In genomic region chr5:124024677-124025076, GRCm38 (mm10) we compare ENCODE assay signal across 9 mouse cellular contexts. TPM values are rescaled to one million over a fixed set of nuclear protein-coding genes. Genes with fewer than 3 reads are reported as not detected.
DNase-seq lines count a peak whose midpoint lies in the region; ATAC-seq and TF ChIP-seq lines count a peak whose summit lies in the region.
"Had no signal": no experiment of that assay in that cellular context is flagged by ENCODE, and none has a peak within 500 bp of the region (broad histone marks: within the 10 kb centered on the region; RNA-seq: fewer than 3 reads in every experiment).

No protein-coding gene starts in this region.

- no peaks in the 10 kb centered on the region for H3K9me3 ChIP-seq in hindbrain, embryonic 16.5 days (ENCODE audit: control insufficient read depth, low read length)

- ATAC-seq in hindbrain, embryonic 16.5 days: peak; percentile 60

- H3K9ac ChIP-seq in hindbrain, embryonic 16.5 days (ENCODE audit: low read depth, low read length): no peak overlapping the region

- H3K4me1 ChIP-seq in hindbrain, embryonic 16.5 days (ENCODE audit: control insufficient read depth, insufficient read depth, low read depth, low read length): peaks cover 53% of the 10 kb centered on the region

- TF ChIP-seq CTCF in layer of hippocampus, adult 2 months (conservative IDR thresholded peaks at IDR 0.05): no peak

- no peak overlapping the region for H3K4me2 ChIP-seq in hindbrain, embryonic 16.5 days (ENCODE audit: low read length)

- no peak for DNase-seq in layer of hippocampus, adult 2 months (ENCODE audit: low spot score in 2 of 2)
- DNase-seq in layer of hippocampus, postnatal 10 days (ENCODE audit: low spot score in 2 of 2): no peak
- peak; percentile 86 for DNase-seq in cerebellum, adult 9-10 months
- DNase-seq in retina, adult 2 months (ENCODE audit: low read depth, low spot score): peak; percentile 70
- no peak for DNase-seq in urinary bladder, postnatal 10 days (ENCODE audit: low spot score)
- DNase-seq in urinary bladder, adult 18-20 months (ENCODE audit: low spot score in 2 of 2): no peak
- no peak for DNase-seq in frontal cortex, postnatal 25 days (ENCODE audit: low spot score in 2 of 2)

- WGBS in hindbrain, embryonic 16.5 days: 37% methylated on average over 6 of the region's 6 CpGs

- H3K27ac ChIP-seq in layer of hippocampus, adult 2 months: peak overlapping the region; percentile 81
- peak overlapping the region; percentile 57 for H3K27ac ChIP-seq in hindbrain, embryonic 16.5 days (ENCODE audit: low read depth, low read length)

- H3K4me3 ChIP-seq in layer of hippocampus, adult 2 months: no peak overlapping the region
- no peak overlapping the region for H3K4me3 ChIP-seq in hindbrain, embryonic 16.5 days (ENCODE audit: low read length)
- H3K4me3 ChIP-seq: erythroblast, embryonic 14.5 days had no signal

- H3K27me3 ChIP-seq in hindbrain, embryonic 16.5 days (replicated peaks; ENCODE audit: control insufficient read depth, insufficient read depth, low read length): no peaks in the 10 kb centered on the region

- no peaks in the 10 kb centered on the region for H3K36me3 ChIP-seq in hindbrain, embryonic 16.5 days (ENCODE audit: control insufficient read depth, insufficient read depth, low read length)

RNA-seq across cellular contexts. Expression of gene Vps37b, which starts 7.4 kb away (rescaled TPM):
- 10 to 100 TPM; 36.8 to 42.2 TPM for total RNA-seq in layer of hippocampus, adult 2 months (2021)
- 10 to 100 TPM; 38.4 to 41.6 TPM for total RNA-seq in layer of hippocampus, postnatal 10 days (2021)
- 70.9 and 81.1 TPM in 2 replicates for polyA plus RNA-seq in hindbrain, embryonic 16.5 days (2015; fragmentation: Nextera tagmentation; extraction: Ambion mirVana)

RNA-seq across cellular contexts. Expression of gene Hip1r, which starts 51.2 kb away (rescaled TPM):
- 10 to 100 TPM; 42.8 to 43.8 TPM for total RNA-seq in layer of hippocampus, adult 2 months (2021)
- total RNA-seq in layer of hippocampus, postnatal 10 days (2021): 10 to 100 TPM; 63.7 to 70.1 TPM
- 34.3 and 35.3 TPM in 2 replicates for polyA plus RNA-seq in hindbrain, embryonic 16.5 days (2015; fragmentation: Nextera tagmentation; extraction: Ambion mirVana)

Comparison
In these comparisons a context has a peak if more than half of its experiments do, and no peak if none do; other contexts are left out.
1. DNase-seq: peak in cerebellum, adult 9-10 months (single experiment) and retina, adult 2 months (single experiment); none in layer of hippocampus, adult 2 months (0 of 2), layer of hippocampus, postnatal 10 days (0 of 2), urinary bladder, postnatal 10 days (single experiment), urinary bladder, adult 18-20 months (0 of 2) and frontal cortex, postnatal 25 days (0 of 2).